Mouse (Mus musculus): ENCODE data around the gene Fbxl7. TPM values are rescaled to one million over a fixed set of nuclear protein-coding genes. Genes with fewer than 3 reads are reported as not detected.

The Fbxl7 gene
- polyA plus RNA-seq, 1 experiment, result 2.9 TPM

- Histone ChIP-seq H3K27me3 (replicated peaks; ENCODE audit: control insufficient read depth, insufficient read depth, low read length) (no peaks in the 10 kb centered on the region), H3K4me1 (ENCODE audit: control insufficient read depth, insufficient read depth, low read length) (no peaks in the 10 kb centered on the region), H3K4me3 (ENCODE audit: insufficient read depth, low read depth, low read length) (no peak overlapping the region), H3K27ac (ENCODE audit: insufficient read depth, low read depth, low read length) (no peak overlapping the region), H3K36me3 (ENCODE audit: control insufficient read depth, insufficient read depth, low read length) (no peaks in the 10 kb centered on the region)
- DNase-seq, result peak; percentile 11
- TF ChIP-seq CTCF (conservative IDR thresholded peaks at IDR 0.05; ENCODE audit: insufficient read depth, insufficient read length, low read depth, low read length) (no peak), POLR2A (IDR thresholded peaks at IDR 0.05; ENCODE audit: low read depth, low read length) (no peak)
- 65% methylated on average over 6 of the region's 6 CpGs for WGBS
Observed at GRCm38 (mm10) chr15:26787148-26787547, 108.2 kb downstream of the Fbxl7 start.

- H3K4me1 ChIP-seq (ENCODE audit: control insufficient read depth, insufficient read depth, low read length), result no peaks in the 10 kb centered on the region
- TF ChIP-seq CTCF (conservative IDR thresholded peaks at IDR 0.05; ENCODE audit: insufficient read depth, insufficient read length, low read depth, low read length), result no peak
- TF ChIP-seq POLR2A (IDR thresholded peaks at IDR 0.05; ENCODE audit: low read depth, low read length), result no peak
- no peak for DNase-seq
- no peaks in the 10 kb centered on the region for H3K27me3 ChIP-seq (replicated peaks; ENCODE audit: control insufficient read depth, insufficient read depth, low read length)
- no peak overlapping the region for H3K4me3 ChIP-seq (ENCODE audit: insufficient read depth, low read depth, low read length)
- H3K27ac ChIP-seq (ENCODE audit: insufficient read depth, low read depth, low read length), result no peak overlapping the region
- no peaks in the 10 kb centered on the region for H3K36me3 ChIP-seq (ENCODE audit: control insufficient read depth, insufficient read depth, low read length)
- WGBS, result 83% methylated on average over 3 of the region's 3 CpGs
Observed at GRCm38 (mm10) chr15:26780557-26780956, 114.8 kb downstream of the Fbxl7 start.

GRCm38 (mm10) chr15:26779129-26779528 lies 116.3 kb downstream of the Fbxl7 start:
- TF ChIP-seq POLR2A (IDR thresholded peaks at IDR 0.05; ENCODE audit: low read depth, low read length), result no peak
- TF ChIP-seq CTCF (conservative IDR thresholded peaks at IDR 0.05; ENCODE audit: insufficient read depth, insufficient read length, low read depth, low read length), result no peak

GRCm38 (mm10) chr15:26775720-26776119 lies 119.7 kb downstream of the Fbxl7 start:
- no peak for TF ChIP-seq POLR2A (IDR thresholded peaks at IDR 0.05; ENCODE audit: low read depth, low read length)
- no peak for TF ChIP-seq CTCF (conservative IDR thresholded peaks at IDR 0.05; ENCODE audit: insufficient read depth, insufficient read length, low read depth, low read length)
- DNase-seq, result no peak
- H3K27ac ChIP-seq (ENCODE audit: insufficient read depth, low read depth, low read length), result no peak overlapping the region
- H3K4me3 ChIP-seq (ENCODE audit: insufficient read depth, low read depth, low read length), result no peak overlapping the region
- H3K27me3 ChIP-seq (replicated peaks; ENCODE audit: control insufficient read depth, insufficient read depth, low read length), result no peaks in the 10 kb centered on the region
- no peaks in the 10 kb centered on the region for H3K4me1 ChIP-seq (ENCODE audit: control insufficient read depth, insufficient read depth, low read length)
- H3K36me3 ChIP-seq (ENCODE audit: control insufficient read depth, insufficient read depth, low read length), result no peaks in the 10 kb centered on the region

More at GRCm38 (mm10) chr15:26779129-26779528, 116.3 kb downstream of the Fbxl7 start:
- 53% methylated on average over 4 of the region's 4 CpGs for WGBS
- Histone ChIP-seq H3K36me3 (ENCODE audit: control insufficient read depth, insufficient read depth, low read length) (no peaks in the 10 kb centered on the region), H3K4me3 (ENCODE audit: insufficient read depth, low read depth, low read length) (no peak overlapping the region), H3K27me3 (replicated peaks; ENCODE audit: control insufficient read depth, insufficient read depth, low read length) (no peaks in the 10 kb centered on the region), H3K4me1 (ENCODE audit: control insufficient read depth, insufficient read depth, low read length) (no peaks in the 10 kb centered on the region), H3K27ac (ENCODE audit: insufficient read depth, low read depth, low read length) (peak overlapping the region; percentile 45; the same call in 1 of the 2 replicates)
- DNase-seq, result peak; percentile 37

GRCm38 (mm10) chr15:26774895-26775294 lies 120.5 kb downstream of the Fbxl7 start:
- Histone ChIP-seq H3K4me3 (ENCODE audit: insufficient read depth, low read depth, low read length) (no peak overlapping the region), H3K27ac (ENCODE audit: insufficient read depth, low read depth, low read length) (no peak overlapping the region), H3K4me1 (ENCODE audit: control insufficient read depth, insufficient read depth, low read length) (no peaks in the 10 kb centered on the region), H3K36me3 (ENCODE audit: control insufficient read depth, insufficient read depth, low read length) (no peaks in the 10 kb centered on the region), H3K27me3 (replicated peaks; ENCODE audit: control insufficient read depth, insufficient read depth, low read length) (no peaks in the 10 kb centered on the region)
- DNase-seq, result peak; percentile 21
- TF ChIP-seq CTCF (conservative IDR thresholded peaks at IDR 0.05; ENCODE audit: insufficient read depth, insufficient read length, low read depth, low read length) (no peak), POLR2A (IDR thresholded peaks at IDR 0.05; ENCODE audit: low read depth, low read length) (no peak)
- 56% methylated on average over 2 of the region's 2 CpGs for WGBS

- no peak overlapping the region for H3K27ac ChIP-seq (ENCODE audit: insufficient read depth, low read depth, low read length)
- TF ChIP-seq POLR2A (IDR thresholded peaks at IDR 0.05; ENCODE audit: low read depth, low read length), result no peak
- no peak for TF ChIP-seq CTCF (conservative IDR thresholded peaks at IDR 0.05; ENCODE audit: insufficient read depth, insufficient read length, low read depth, low read length)
- DNase-seq, result peak; percentile 72
- H3K27me3 ChIP-seq (replicated peaks; ENCODE audit: control insufficient read depth, insufficient read depth, low read length), result no peaks in the 10 kb centered on the region
- WGBS, result 34% methylated on average over 4 of the region's 4 CpGs
- no peak overlapping the region for H3K4me3 ChIP-seq (ENCODE audit: insufficient read depth, low read depth, low read length)
- H3K36me3 ChIP-seq (ENCODE audit: control insufficient read depth, insufficient read depth, low read length), result no peaks in the 10 kb centered on the region
- no peaks in the 10 kb centered on the region for H3K4me1 ChIP-seq (ENCODE audit: control insufficient read depth, insufficient read depth, low read length)
Observed at GRCm38 (mm10) chr15:26761651-26762050, 133.7 kb downstream of the Fbxl7 start.

- Histone ChIP-seq H3K4me3 (ENCODE audit: insufficient read depth, low read depth, low read length) (no peak overlapping the region), H3K36me3 (ENCODE audit: control insufficient read depth, insufficient read depth, low read length) (no peaks in the 10 kb centered on the region), H3K4me1 (ENCODE audit: control insufficient read depth, insufficient read depth, low read length) (no peaks in the 10 kb centered on the region), H3K27me3 (replicated peaks; ENCODE audit: control insufficient read depth, insufficient read depth, low read length) (no peaks in the 10 kb centered on the region), H3K27ac (ENCODE audit: insufficient read depth, low read depth, low read length) (no peak overlapping the region)
- no peak for TF ChIP-seq POLR2A (IDR thresholded peaks at IDR 0.05; ENCODE audit: low read depth, low read length)
- no peak for TF ChIP-seq CTCF (conservative IDR thresholded peaks at IDR 0.05; ENCODE audit: insufficient read depth, insufficient read length, low read depth, low read length)
- 98% methylated on average over 3 of the region's 3 CpGs for WGBS
- no peak for DNase-seq
Observed at GRCm38 (mm10) chr15:26748484-26748883, 146.9 kb downstream of the Fbxl7 start.

Measured in kidney, adult 2 months (tissue).